9 mouse cellular contexts compared by ENCODE assay signal in genomic region chr7:83886366-83887129, GRCm38 (mm10). TPM values are rescaled to one million over a fixed set of nuclear protein-coding genes. Genes with fewer than 3 reads are reported as not detected.
DNase-seq lines count a peak whose midpoint lies in the region; ATAC-seq lines count a peak whose summit lies in the region.
"Had no signal": no experiment of that assay in that cellular context is flagged by ENCODE, and none has a peak within 500 bp of the region (broad histone marks: within the 10 kb centered on the region; RNA-seq: fewer than 3 reads in every experiment).

No protein-coding gene starts in this region.

- no peaks in the 10 kb centered on the region for H3K27me3 ChIP-seq in heart, embryonic 11.5 days (ENCODE audit: control insufficient read depth, insufficient read depth, low read length)
- H3K27me3 ChIP-seq in liver, embryonic 12.5 days (replicated peaks), result no peaks in the 10 kb centered on the region
- H3K27me3 ChIP-seq: neural tube, embryonic 13.5 days had no signal

- H3K27ac ChIP-seq in heart, embryonic 11.5 days (ENCODE audit: low read depth, low read length), result peak overlapping the region; percentile 99
- H3K27ac ChIP-seq in liver, embryonic 12.5 days, result peak overlapping the region; percentile 99
- H3K27ac ChIP-seq: neural tube, embryonic 13.5 days had no signal

- no peaks in the 10 kb centered on the region for H3K9me3 ChIP-seq in heart, embryonic 11.5 days (replicated peaks; ENCODE audit: control insufficient read depth, low read length)
- no peaks in the 10 kb centered on the region for H3K9me3 ChIP-seq in liver, embryonic 12.5 days (replicated peaks)

- peaks cover 18% of the 10 kb centered on the region for H3K4me1 ChIP-seq in heart, embryonic 11.5 days (ENCODE audit: control insufficient read depth, insufficient read depth, low read length)
- peaks cover 68% of the 10 kb centered on the region for H3K4me1 ChIP-seq in liver, embryonic 12.5 days

- H3K4me2 ChIP-seq in heart, embryonic 11.5 days, result no peak overlapping the region
- H3K4me2 ChIP-seq in liver, embryonic 12.5 days, result peak overlapping the region; percentile 96
- H3K4me2 ChIP-seq: neural tube, embryonic 13.5 days had no signal

- intact Hi-C loops in heart, postnatal 25 days (cut with DNase I), result loop anchor here (5.0 to 10.0 kb wide), 2 partner anchors 219 to 1022 kb away; partner anchors contain the start of gene Mex3b

- 88% methylated on average over 6 of the region's 6 CpGs for WGBS in heart, embryonic 11.5 days (ENCODE audit: insufficient replicate concordance)
- 83% methylated on average over 6 of the region's 6 CpGs for WGBS in liver, embryonic 12.5 days (ENCODE audit: insufficient replicate concordance)

- H3K36me3 ChIP-seq in heart, embryonic 11.5 days (ENCODE audit: control insufficient read depth, insufficient read depth, low read length), result no peaks in the 10 kb centered on the region
- peaks cover 12% of the 10 kb centered on the region for H3K36me3 ChIP-seq in liver, embryonic 12.5 days

- no peak overlapping the region for H3K9ac ChIP-seq in heart, embryonic 11.5 days (ENCODE audit: low read depth, low read length)
- peak overlapping the region; percentile 98; the same call in 1 of the 2 replicates for H3K9ac ChIP-seq in liver, embryonic 12.5 days
- H3K9ac ChIP-seq: neural tube, embryonic 13.5 days had no signal

- ATAC-seq in heart, embryonic 11.5 days (replicated peaks; ENCODE audit: insufficient number of reproducible peaks, low FRiP score, low TSS enrichment), result no peak
- no peak for ATAC-seq in liver, embryonic 12.5 days
- no peak for ATAC-seq in megakaryocyte progenitor cell, adult 5-6 weeks (replicated peaks; ENCODE audit: poor library complexity)
- no peak for ATAC-seq in cerebellum, adult (ENCODE audit: insufficient number of reproducible peaks, low FRiP score, low TSS enrichment)

- H3K4me3 ChIP-seq in heart, embryonic 11.5 days (ENCODE audit: low read depth, low read length), result no peak overlapping the region
- peak overlapping the region; percentile 94; the same call in 1 of the 2 replicates for H3K4me3 ChIP-seq in liver, embryonic 12.5 days
- H3K4me3 ChIP-seq: neural tube, embryonic 13.5 days had no signal

- no peak for DNase-seq in heart, postnatal 25 days (ENCODE audit: low spot score)
- DNase-seq in A20 (ENCODE audit: low read depth, low spot score) (peak; percentile 65), ZHBTc4 (ENCODE audit: low read depth, low spot score) (peak; percentile 63)
- DNase-seq in adrenal gland, adult 18-20 months (ENCODE audit: low spot score in 2 of 2), result no peak

RNA-seq across cellular contexts. Expression of gene Mesd, which starts 2.3 kb away (rescaled TPM):
- 73.4 and 87.5 TPM in 2 replicates for polyA plus RNA-seq in heart, embryonic 11.5 days (2014; fragmentation: Nextera tagmentation; extraction: Ambion mirVana)
- total RNA-seq in heart, postnatal 25 days (2021), result 10 to 100 TPM; 51.3 to 52.0 TPM
- polyA plus RNA-seq in liver, embryonic 12.5 days (2016; fragmentation: Nextera tagmentation; extraction: Ambion mirVana), result 71.4 and 76.5 TPM in 2 replicates
- 32.4 and 37.6 TPM in 2 replicates for total RNA-seq in megakaryocyte progenitor cell, adult 5-6 weeks (2015)
- 61.0 and 61.2 TPM in 2 replicates for total RNA-seq in megakaryocyte progenitor cell, adult 5-6 weeks (2017)
- 100 to 1,000 TPM in 1 of 2 experiments, 10 to 100 TPM in 1; 92.9 to 101 TPM for total RNA-seq in adrenal gland, adult 18-20 months (2021)

RNA-seq across cellular contexts. Expression of gene Tlnrd1, which starts 2.4 kb away (rescaled TPM):
- 13.9 and 14.9 TPM in 2 replicates for polyA plus RNA-seq in heart, embryonic 11.5 days (2014; fragmentation: Nextera tagmentation; extraction: Ambion mirVana)
- total RNA-seq in heart, postnatal 25 days (2021), result 1 to 10 TPM; 8.1 to 9.1 TPM
- 21.7 and 23.1 TPM in 2 replicates for polyA plus RNA-seq in liver, embryonic 12.5 days (2016; fragmentation: Nextera tagmentation; extraction: Ambion mirVana)
- total RNA-seq in megakaryocyte progenitor cell, adult 5-6 weeks (2015), result 8.3 and 9.3 TPM in 2 replicates
- total RNA-seq in megakaryocyte progenitor cell, adult 5-6 weeks (2017), result 4.9 and 5.0 TPM in 2 replicates
- total RNA-seq in adrenal gland, adult 18-20 months (2021), result 10 to 100 TPM; 12.7 to 17.4 TPM

Comparison
In these comparisons a context has a peak if more than half of its experiments do, and no peak if none do; other contexts are left out.
1. DNase-seq: peak in A20 (single experiment) and ZHBTc4 (single experiment); none in heart, postnatal 25 days (single experiment) and adrenal gland, adult 18-20 months (0 of 2).